Mouse (Mus musculus) ovary, postnatal 36 days (tissue): Measurements from ENCODE around the gene Prpf18.
"Not testable (repeated sequence)": the region's sequence is repeated elsewhere in the genome, so short reads cannot be mapped to it uniquely, and the experiment has no call there.

Experiments
- DNase-seq: peaks from one replicate; pipeline ENCODE4 v3.0.0; 2022; ENCODE audit warnings: low spot score, mixed read lengths

Prpf18 gene

GRCm38 (mm10) chr2:4614276-4614929, 37.5 kb downstream of the Prpf18 start:
- DNase-seq = not testable (repeated sequence)

GRCm38 (mm10) chr2:4611704-4612103, 40.2 kb downstream of the Prpf18 start:
- no peak for DNase-seq

- DNase-seq = no peak
Measured at GRCm38 (mm10) chr2:4611295-4611694, 40.6 kb downstream of the Prpf18 start.

GRCm38 (mm10) chr2:4609433-4609832, 42.5 kb downstream of the Prpf18 start:
- no peak for DNase-seq

GRCm38 (mm10) chr2:4608253-4608652, 43.7 kb downstream of the Prpf18 start:
- DNase-seq = no peak

GRCm38 (mm10) chr2:4606559-4606958, 45.4 kb downstream of the Prpf18 start:
- no peak for DNase-seq

GRCm38 (mm10) chr2:4603361-4603945, 48.5 kb downstream of the Prpf18 start:
- no peak for DNase-seq

- peak; percentile 59 for DNase-seq
Measured at GRCm38 (mm10) chr2:4601034-4601890, 50.7 kb downstream of the Prpf18 start.

- DNase-seq = no peak
Measured at GRCm38 (mm10) chr2:4596992-4597391, 54.9 kb downstream of the Prpf18 start.

GRCm38 (mm10) chr2:4593878-4594387, 58.0 kb downstream of the Prpf18 start:
- DNase-seq = no peak

GRCm38 (mm10) chr2:4593433-4593832, 58.5 kb downstream of the Prpf18 start:
- peak; percentile 64 for DNase-seq

- no peak for DNase-seq
Measured at GRCm38 (mm10) chr2:4592666-4593065, 59.2 kb downstream of the Prpf18 start.

GRCm38 (mm10) chr2:4591647-4592046, 60.3 kb downstream of the Prpf18 start:
- no peak for DNase-seq

- no peak for DNase-seq
Measured at GRCm38 (mm10) chr2:4587685-4588409, 64.1 kb downstream of the Prpf18 start.

- no peak for DNase-seq
Measured at GRCm38 (mm10) chr2:4586245-4586644, 65.7 kb downstream of the Prpf18 start.

GRCm38 (mm10) chr2:4584252-4584651, 67.7 kb downstream of the Prpf18 start:
- no peak for DNase-seq

- no peak for DNase-seq
Measured at GRCm38 (mm10) chr2:4582930-4583329, 69.0 kb downstream of the Prpf18 start.

GRCm38 (mm10) chr2:4580666-4581065, 71.2 kb downstream of the Prpf18 start:
- DNase-seq = no peak

- no peak for DNase-seq
Measured at GRCm38 (mm10) chr2:4579357-4580068, 72.4 kb downstream of the Prpf18 start.

- no peak for DNase-seq
Measured at GRCm38 (mm10) chr2:4578291-4578690, 73.6 kb downstream of the Prpf18 start.

- no peak for DNase-seq
Measured at GRCm38 (mm10) chr2:4575975-4576374, 75.9 kb downstream of the Prpf18 start.
